Mouse (Mus musculus) liver, embryonic 13.5 days (tissue): ENCODE measurements around the gene Map3k20. TPM values are rescaled to one million over a fixed set of nuclear protein-coding genes. Genes with fewer than 3 reads are reported as not detected.

Experiments used
- ATAC-seq: fragments of 200-750 bp; cut with Nextera tagmentation; 2 replicates; pipeline ENCODE4 v1.8.0; 2017; ENCODE audit warnings: low read depth, mild to moderate bottlenecking, moderate number of reproducible peaks, moderate library complexity
- DNase-seq: peaks from one replicate; pipeline ENCODE4 v3.0.0; 2022
- H3K27ac ChIP-seq: fragments of 300-500 bp; sonication (generic); 2 replicates; pipeline ENCODE4 v1.5.1; 2015; ENCODE audit warnings: moderate library complexity, mild to moderate bottlenecking, inconsistent platforms
- H3K27me3 ChIP-seq: fragments of 300-500 bp; sonication (generic); 2 replicates; pipeline ENCODE4 v1.6.1; 2015; ENCODE audit warnings: mild to moderate bottlenecking, inconsistent platforms
- H3K36me3 ChIP-seq: fragments of 300-500 bp; sonication (generic); 2 replicates; pipeline ENCODE4 v1.6.1; 2015; ENCODE audit warnings: mild to moderate bottlenecking, inconsistent platforms
- H3K4me1 ChIP-seq: fragments of 300-500 bp; sonication (generic); replicated peaks from 2 replicates; pipeline ENCODE4 v1.6.1; 2015; ENCODE audit warnings: inconsistent platforms
- H3K4me2 ChIP-seq: fragments of 300-500 bp; sonication (generic); 2 replicates; pipeline ENCODE4 v1.6.1; 2015; ENCODE audit warnings: inconsistent platforms, mild to moderate bottlenecking, moderate library complexity
- H3K4me3 ChIP-seq: fragments of 300-500 bp; sonication (generic); replicated peaks from 2 replicates; pipeline ENCODE4 v1.5.1; 2015; ENCODE audit warnings: mild to moderate bottlenecking, inconsistent platforms
- H3K9ac ChIP-seq: fragments of 300-500 bp; sonication (generic); 2 replicates; pipeline ENCODE4 v1.6.1; 2015; ENCODE audit warnings: mild to moderate bottlenecking, inconsistent platforms
- H3K9me3 ChIP-seq: fragments of 300-500 bp; sonication (generic); replicated peaks from 2 replicates; pipeline ENCODE4 v1.6.1; 2016; ENCODE audit warnings: inconsistent platforms
- WGBS: fragments of 180-500 bp; shearing (Covaris S2); methylation state at CpG from one replicate; pipeline ENCODE4 v1.1.7; 2015; ENCODE audit not compliant: insufficient replicate concordance; 5-methylcytosine and 5-hydroxymethylcytosine counted together
- polyA plus RNA-seq: library from polyadenylated mRNA; unstranded; fragments of >200 nt; fragmentation: Nextera tagmentation; extraction: Ambion mirVana; gene quantifications from 2 replicates; pipeline ENCODE4 v1.2.1, GENCODE M21; 2015

The Map3k20 gene
- polyA plus RNA-seq, 1 experiment from 2014 or later, result 6.8 TPM

DNA sequence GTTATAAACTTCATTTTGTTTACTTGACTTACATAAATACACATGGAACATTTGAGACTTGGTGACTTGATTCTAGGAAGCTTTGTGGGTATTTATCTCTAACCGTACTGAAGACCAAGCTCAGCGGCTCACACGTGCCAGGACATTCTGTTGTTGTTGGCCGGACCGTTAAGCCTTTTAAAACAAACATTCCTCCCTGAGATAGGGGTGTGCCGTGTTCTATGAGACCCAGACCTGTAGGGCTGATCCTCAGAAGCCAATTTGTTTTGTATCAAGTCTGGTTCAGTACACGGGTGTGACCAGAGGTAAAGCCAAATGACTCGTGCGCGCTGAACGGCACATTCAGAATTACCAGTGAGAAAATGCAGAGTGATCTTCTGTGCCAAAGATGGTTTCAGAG, 97.9 kb downstream of the Map3k20 start:
- Histone ChIP-seq H3K36me3 (peaks cover 18% of the 10 kb centered on the region), H3K27ac (no peak overlapping the region), H3K4me2 (no peak overlapping the region), H3K4me1 (no peaks in the 10 kb centered on the region), H3K27me3 (no peaks in the 10 kb centered on the region), H3K9me3 (no peaks in the 10 kb centered on the region), H3K9ac (no peak overlapping the region), H3K4me3 (no peak overlapping the region)
- 81% methylated on average over 11 of the region's 11 CpGs for WGBS
- no peak for DNase-seq
- ATAC-seq, result no peak

DNA sequence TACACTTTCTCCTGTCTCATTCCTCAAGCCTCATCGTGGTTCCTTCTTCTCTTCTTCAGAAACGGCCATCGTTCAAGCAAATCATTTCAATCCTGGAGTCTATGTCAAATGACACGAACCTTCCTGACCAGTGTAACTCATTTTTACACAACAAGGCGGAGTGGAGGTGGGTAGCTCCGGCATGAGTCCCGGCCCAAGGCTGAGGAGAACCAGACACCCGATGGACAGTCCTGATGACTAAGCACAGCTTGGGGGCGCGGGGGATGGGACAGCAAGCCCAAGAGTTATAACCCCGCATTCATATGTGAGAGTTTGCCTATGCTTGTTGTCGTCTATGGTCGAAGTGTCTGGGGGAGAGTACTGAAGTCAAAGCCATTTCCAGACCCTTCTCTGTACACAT, 104.0 kb downstream of the Map3k20 start:
- DNase-seq (no peak), ATAC-seq (no peak)
- H3K4me1 ChIP-seq, result 0 out of 2 replicates have a peak, but pooled peaks cover 3% of the 10 kb centered on the region
- no peak overlapping the region for H3K4me2 ChIP-seq
- H3K27me3 ChIP-seq, result no peaks in the 10 kb centered on the region
- WGBS, result 81% methylated on average over 13 of the region's 13 CpGs
- H3K36me3 ChIP-seq, result 0 out of 2 replicates have a peak, but pooled peaks cover 3% of the 10 kb centered on the region
- no peak overlapping the region for H3K4me3 ChIP-seq
- no peak overlapping the region for H3K9ac ChIP-seq
- H3K27ac ChIP-seq, result no peak overlapping the region
- H3K9me3 ChIP-seq, result no peaks in the 10 kb centered on the region

DNA sequence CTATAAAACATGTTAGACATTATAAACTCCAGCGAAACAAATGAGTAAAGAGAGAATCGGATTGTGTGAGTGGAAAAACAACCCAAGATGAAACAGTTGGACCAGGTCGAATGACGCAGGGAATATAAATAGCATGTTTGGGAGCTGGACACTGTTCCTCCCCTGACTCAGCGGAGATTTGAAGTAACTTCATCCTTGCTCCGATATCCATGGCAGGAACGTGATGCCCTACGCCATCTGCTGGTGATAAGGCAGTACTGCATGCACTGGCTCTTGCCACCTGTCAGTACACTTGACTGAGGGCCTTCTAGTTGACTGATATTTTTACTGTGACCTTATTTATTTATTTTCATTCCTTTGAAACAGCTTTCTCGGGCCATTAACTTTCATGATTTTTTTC, 104.5 kb downstream of the Map3k20 start:
- 22% methylated on average over 9 of the region's 9 CpGs for WGBS
- DNase-seq (peak; percentile 43), ATAC-seq (no peak)
- Histone ChIP-seq H3K36me3 (0 out of 2 replicates have a peak, but pooled peaks cover 3% of the 10 kb centered on the region), H3K4me3 (no peak overlapping the region), H3K9me3 (no peaks in the 10 kb centered on the region), H3K9ac (no peak overlapping the region), H3K27me3 (no peaks in the 10 kb centered on the region), H3K27ac (no peak overlapping the region), H3K4me2 (no peak overlapping the region), H3K4me1 (0 out of 2 replicates have a peak, but pooled peaks cover 3% of the 10 kb centered on the region)

GRCm38 (mm10) chr2:72390474-72390873, 105.0 kb downstream of the Map3k20 start:
- no peaks in the 10 kb centered on the region for H3K27me3 ChIP-seq
- no peak overlapping the region for H3K27ac ChIP-seq
- no peak overlapping the region for H3K4me3 ChIP-seq
- DNase-seq (no peak), ATAC-seq (no peak)
- no peaks in the 10 kb centered on the region for H3K9me3 ChIP-seq
- 70% methylated on average over 6 of the region's 6 CpGs for WGBS
- H3K9ac ChIP-seq, result no peak overlapping the region
- no peak overlapping the region for H3K4me2 ChIP-seq
- H3K4me1 ChIP-seq, result 0 out of 2 replicates have a peak, but pooled peaks cover 3% of the 10 kb centered on the region
- 0 out of 2 replicates have a peak, but pooled peaks cover 3% of the 10 kb centered on the region for H3K36me3 ChIP-seq

GRCm38 (mm10) chr2:72391024-72391423, 105.6 kb downstream of the Map3k20 start:
- Histone ChIP-seq H3K27me3 (no peaks in the 10 kb centered on the region), H3K4me2 (no peak overlapping the region), H3K9ac (no peak overlapping the region), H3K9me3 (no peaks in the 10 kb centered on the region), H3K4me1 (0 out of 2 replicates have a peak, but pooled peaks cover 3% of the 10 kb centered on the region), H3K27ac (no peak overlapping the region), H3K36me3 (0 out of 2 replicates have a peak, but pooled peaks cover 3% of the 10 kb centered on the region), H3K4me3 (no peak overlapping the region)
- DNase-seq (no peak), ATAC-seq (no peak)
- 73% methylated on average over 4 of the region's 4 CpGs for WGBS

- no peak overlapping the region for H3K4me3 ChIP-seq
- H3K36me3 ChIP-seq, result 0 out of 2 replicates have a peak, but pooled peaks cover 3% of the 10 kb centered on the region
- H3K27ac ChIP-seq, result no peak overlapping the region
- no peaks in the 10 kb centered on the region for H3K27me3 ChIP-seq
- H3K9me3 ChIP-seq, result no peaks in the 10 kb centered on the region
- 75% methylated on average over 2 of the region's 2 CpGs for WGBS
- ATAC-seq, result no peak
- DNase-seq, result no peak
- H3K9ac ChIP-seq, result no peak overlapping the region
- H3K4me1 ChIP-seq, result 0 out of 2 replicates have a peak, but pooled peaks cover 3% of the 10 kb centered on the region
- no peak overlapping the region for H3K4me2 ChIP-seq
Measured at GRCm38 (mm10) chr2:72391721-72392120, 106.3 kb downstream of the Map3k20 start.

DNA sequence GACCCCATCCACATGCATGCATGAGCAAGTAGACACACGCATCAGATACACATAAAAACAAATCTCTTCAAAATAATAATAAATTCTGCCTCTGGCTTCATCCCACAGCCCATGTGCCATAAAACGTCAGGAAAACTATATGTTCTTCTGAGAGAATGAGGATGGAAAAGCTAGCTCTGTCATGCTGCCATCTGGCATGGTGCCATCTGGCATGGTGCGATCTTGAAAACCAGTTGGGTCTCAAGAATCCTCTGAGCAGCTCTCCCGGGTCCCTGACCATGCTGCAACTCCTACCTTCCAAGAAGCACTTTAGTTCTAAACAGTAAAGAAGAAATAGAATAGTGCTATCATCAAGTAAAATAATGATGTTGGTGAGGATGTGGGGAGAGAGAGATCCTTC, 106.9 kb downstream of the Map3k20 start:
- Histone ChIP-seq H3K4me3 (no peak overlapping the region), H3K9me3 (no peaks in the 10 kb centered on the region), H3K36me3 (0 out of 2 replicates have a peak, but pooled peaks cover 3% of the 10 kb centered on the region), H3K27me3 (no peaks in the 10 kb centered on the region), H3K9ac (no peak overlapping the region), H3K27ac (no peak overlapping the region), H3K4me2 (no peak overlapping the region), H3K4me1 (0 out of 2 replicates have a peak, but pooled peaks cover 3% of the 10 kb centered on the region)
- DNase-seq, result no peak
- no peak for ATAC-seq
- 73% methylated on average over 4 of the region's 4 CpGs for WGBS

DNA sequence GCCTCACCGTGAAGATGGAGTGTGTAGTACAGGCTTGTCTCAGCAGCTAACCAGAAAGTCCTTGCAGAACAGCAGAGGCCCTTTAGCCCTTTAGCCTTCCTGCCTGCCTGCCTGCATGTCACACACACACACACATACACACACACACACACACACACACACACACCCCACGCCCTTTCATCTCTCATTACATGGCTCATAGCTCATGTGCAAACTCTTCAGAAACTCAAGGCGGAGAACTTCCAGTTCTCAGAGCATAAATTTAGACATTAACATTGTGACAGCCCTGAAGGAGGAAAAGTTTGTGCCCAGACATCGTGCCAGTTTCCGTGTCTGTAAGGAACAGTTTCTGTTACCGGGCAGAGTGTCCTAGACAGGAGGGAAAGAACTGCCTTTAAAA, 111.5 kb downstream of the Map3k20 start:
- Histone ChIP-seq H3K36me3 (peaks cover 7% of the 10 kb centered on the region; the same call in 1 of the 2 replicates), H3K27ac (no peak overlapping the region), H3K9ac (no peak overlapping the region), H3K4me3 (no peak overlapping the region), H3K9me3 (no peaks in the 10 kb centered on the region), H3K4me1 (peaks cover 14% of the 10 kb centered on the region), H3K27me3 (no peaks in the 10 kb centered on the region), H3K4me2 (no peak overlapping the region)
- no peak for DNase-seq
- no peak for ATAC-seq
- 76% methylated on average over 6 of the region's 6 CpGs for WGBS

DNA sequence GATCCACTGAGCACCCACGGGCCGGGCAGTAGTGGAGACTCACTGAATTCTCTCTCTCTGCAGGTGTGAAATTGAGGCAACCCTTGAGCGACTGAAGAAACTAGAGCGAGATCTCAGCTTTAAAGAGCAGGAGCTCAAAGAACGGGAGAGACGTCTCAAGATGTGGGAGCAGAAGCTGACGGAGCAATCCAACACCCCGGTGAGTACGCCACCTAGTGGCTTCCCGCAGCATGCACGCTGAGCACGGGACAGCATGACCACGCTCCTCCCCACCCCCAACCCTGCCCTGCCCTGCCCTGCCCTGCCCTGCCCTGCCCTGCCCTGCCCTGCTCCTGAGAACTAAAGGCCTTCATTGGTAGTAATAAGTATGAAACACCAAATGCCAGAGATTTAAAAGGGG, 112.8 kb downstream of the Map3k20 start:
- peak overlapping the region; percentile 38 for H3K4me2 ChIP-seq
- WGBS, result 15% methylated on average over 13 of the region's 13 CpGs

GRCm38 (mm10) chr2:72399469-72400195, 114.2 kb downstream of the Map3k20 start:
- H3K36me3 ChIP-seq, result peaks cover 16% of the 10 kb centered on the region; the same call in 1 of the 2 replicates
- no peaks in the 10 kb centered on the region for H3K9me3 ChIP-seq
- WGBS, result 78% methylated on average over 12 of the region's 12 CpGs
- no peak for ATAC-seq
- no peak overlapping the region for H3K9ac ChIP-seq
- peaks cover 14% of the 10 kb centered on the region for H3K4me1 ChIP-seq
- no peak overlapping the region for H3K4me2 ChIP-seq
- no peak overlapping the region for H3K4me3 ChIP-seq
- no peak overlapping the region for H3K27ac ChIP-seq
- H3K27me3 ChIP-seq, result no peaks in the 10 kb centered on the region
- no peak for DNase-seq

More for the DNA sequence above, 112.8 kb downstream of the Map3k20 start:
- DNase-seq, result peak; percentile 57
- H3K9ac ChIP-seq, result no peak overlapping the region
- no peaks in the 10 kb centered on the region for H3K27me3 ChIP-seq
- peak; percentile 92 for ATAC-seq
- no peak overlapping the region for H3K27ac ChIP-seq
- no peaks in the 10 kb centered on the region for H3K9me3 ChIP-seq
- H3K36me3 ChIP-seq, result peaks cover 16% of the 10 kb centered on the region; the same call in 1 of the 2 replicates
- H3K4me1 ChIP-seq, result peaks cover 14% of the 10 kb centered on the region
- H3K4me3 ChIP-seq, result no peak overlapping the region

DNA sequence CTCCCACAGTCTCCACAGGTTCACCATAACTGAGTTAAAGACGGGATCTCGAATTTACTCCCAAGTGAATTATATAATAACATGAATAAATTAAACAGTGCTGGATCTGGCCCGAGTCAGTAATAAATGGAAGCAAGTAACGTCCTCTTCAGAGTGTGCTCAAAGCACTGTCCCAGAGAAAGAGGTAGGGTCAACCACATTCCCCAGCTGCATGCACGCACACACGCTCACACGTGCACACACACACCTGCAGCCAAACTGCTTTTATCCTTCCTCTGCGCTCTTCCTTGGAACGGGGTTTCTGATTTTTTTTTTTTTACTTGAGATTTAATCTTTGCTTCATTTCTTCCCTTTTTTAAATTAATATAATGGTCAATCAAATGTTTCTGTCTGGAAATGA, 115.9 kb downstream of the Map3k20 start:
- H3K27me3 ChIP-seq, result no peaks in the 10 kb centered on the region
- H3K27ac ChIP-seq, result no peak overlapping the region
- H3K9me3 ChIP-seq, result no peaks in the 10 kb centered on the region
- peaks cover 14% of the 10 kb centered on the region for H3K4me1 ChIP-seq
- no peak for ATAC-seq
- H3K9ac ChIP-seq, result no peak overlapping the region
- peaks cover 16% of the 10 kb centered on the region; the same call in 1 of the 2 replicates for H3K36me3 ChIP-seq
- no peak overlapping the region for H3K4me2 ChIP-seq
- H3K4me3 ChIP-seq, result no peak overlapping the region
- WGBS, result 84% methylated on average over 9 of the region's 9 CpGs
- DNase-seq, result no peak
